Mouse (Mus musculus): ENCODE data around the gene Sympk. TPM values are rescaled to one million over a fixed set of nuclear protein-coding genes. Genes with fewer than 3 reads are reported as not detected.

Gene Sympk
- polyA plus RNA-seq, 1 experiment from 2014 or later = 34.0 TPM

DNA sequence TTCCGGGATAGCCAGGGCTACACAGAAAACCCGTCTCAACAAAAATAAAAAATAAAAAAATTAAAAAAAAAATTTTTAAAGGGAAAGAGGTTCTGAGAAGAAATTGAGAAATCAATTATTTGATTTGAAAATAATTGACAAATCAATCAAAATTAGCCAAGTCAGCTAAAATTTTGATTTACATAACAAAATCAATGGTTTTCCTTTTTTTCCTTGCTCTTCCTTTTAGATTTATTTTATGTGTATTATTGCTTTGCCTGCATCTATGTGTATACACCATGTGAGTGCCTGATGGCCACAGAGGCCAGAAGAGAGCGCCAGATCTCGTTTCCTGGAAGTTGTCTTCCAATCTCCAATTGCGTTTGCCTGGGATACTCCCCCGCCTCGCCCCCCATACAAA is 6.3 kb upstream of the Sympk start:
- peaks cover 23% of the 10 kb centered on the region for H3K27me3 ChIP-seq (ENCODE audit: insufficient read depth, low read length)
- no peaks in the 10 kb centered on the region for H3K36me3 ChIP-seq (ENCODE audit: insufficient read depth, low read length)
- ATAC-seq (ENCODE audit: low FRiP score, low TSS enrichment) = no peak
- no peak overlapping the region for H3K4me2 ChIP-seq (replicated peaks; ENCODE audit: low read depth, low read length)
- no peak overlapping the region for H3K27ac ChIP-seq (ENCODE audit: low read length)
- no peak overlapping the region for H3K4me3 ChIP-seq (ENCODE audit: low read length)
- H3K9me3 ChIP-seq (ENCODE audit: low read length) = no peaks in the 10 kb centered on the region
- H3K4me1 ChIP-seq (ENCODE audit: insufficient read depth, low read length) = peaks cover under 1% of the 10 kb centered on the region; the same call in 1 of the 2 replicates
- 81% methylated on average over 7 of the region's 7 CpGs for WGBS
- H3K9ac ChIP-seq (replicated peaks; ENCODE audit: low read length) = no peak overlapping the region

DNA sequence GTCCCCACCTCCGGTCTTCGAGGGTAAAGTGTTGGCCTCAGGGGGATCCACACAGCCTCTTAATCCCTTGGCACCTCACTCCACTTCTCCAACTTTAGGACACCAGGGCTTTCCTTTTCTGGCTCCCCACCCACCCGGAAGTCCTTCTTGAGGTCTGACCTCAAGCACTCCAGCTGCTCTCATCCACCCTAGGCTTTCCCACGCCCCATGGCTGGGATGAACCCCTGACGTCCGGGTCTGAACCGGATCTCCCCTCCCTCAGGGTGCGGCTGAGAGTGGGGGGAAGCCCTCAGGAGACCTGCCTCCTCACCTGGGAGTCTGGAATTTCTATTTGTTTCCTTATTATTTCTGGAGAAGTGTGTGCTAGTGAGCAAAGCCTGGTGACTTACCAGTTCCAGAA is 3.1 kb upstream of the Sympk start:
- Histone ChIP-seq H3K27me3 (ENCODE audit: insufficient read depth, low read length) (peaks cover 32% of the 10 kb centered on the region), H3K4me3 (ENCODE audit: low read length) (no peak overlapping the region), H3K4me1 (ENCODE audit: insufficient read depth, low read length) (peaks cover 13% of the 10 kb centered on the region), H3K27ac (ENCODE audit: low read length) (no peak overlapping the region), H3K9me3 (ENCODE audit: low read length) (no peaks in the 10 kb centered on the region), H3K4me2 (replicated peaks; ENCODE audit: low read depth, low read length) (no peak overlapping the region), H3K36me3 (ENCODE audit: insufficient read depth, low read length) (no peaks in the 10 kb centered on the region), H3K9ac (replicated peaks; ENCODE audit: low read length) (no peak overlapping the region)
- ATAC-seq (ENCODE audit: low FRiP score, low TSS enrichment) = no peak
- 17% methylated on average over 8 of the region's 8 CpGs for WGBS

DNA sequence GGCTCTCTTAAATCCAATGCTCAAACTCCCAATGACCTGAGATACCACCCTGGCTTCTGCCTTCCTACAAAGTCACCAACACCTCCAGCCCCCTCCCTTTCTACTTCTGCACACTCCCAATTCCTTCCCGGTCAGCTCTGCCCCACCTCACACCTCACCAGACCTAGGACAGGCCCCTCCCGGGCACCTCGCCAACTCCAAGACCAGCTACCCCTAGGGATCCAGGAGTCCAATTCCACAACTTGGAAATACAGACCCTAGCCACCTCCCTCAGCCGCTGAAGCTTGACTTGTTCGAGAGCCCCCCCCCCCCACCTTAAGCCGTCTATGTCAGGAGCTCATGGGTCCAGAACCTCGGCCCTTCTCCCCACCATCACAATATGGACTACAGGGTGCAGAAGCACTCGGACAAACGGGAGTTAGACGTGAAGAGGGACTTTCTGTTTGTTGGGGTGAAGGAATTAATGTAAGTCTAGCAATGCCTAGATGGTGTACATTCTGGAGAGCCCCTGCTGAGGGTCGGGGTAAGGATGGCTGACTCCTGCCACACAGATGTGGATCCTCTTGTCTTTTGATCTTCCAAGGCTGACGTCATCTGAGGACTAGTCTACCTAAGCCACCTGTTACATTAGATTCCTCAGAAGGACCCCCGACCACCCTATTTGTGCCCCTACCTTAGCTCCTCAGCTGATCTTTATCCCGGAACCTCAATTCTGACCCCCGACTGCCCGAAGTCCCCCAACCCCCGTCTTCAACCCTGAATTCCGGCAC is 1.8 kb upstream of the Sympk start:
- Histone ChIP-seq H3K9ac (replicated peaks; ENCODE audit: low read length) (no peak overlapping the region), H3K4me2 (replicated peaks; ENCODE audit: low read depth, low read length) (no peak overlapping the region)

DNA sequence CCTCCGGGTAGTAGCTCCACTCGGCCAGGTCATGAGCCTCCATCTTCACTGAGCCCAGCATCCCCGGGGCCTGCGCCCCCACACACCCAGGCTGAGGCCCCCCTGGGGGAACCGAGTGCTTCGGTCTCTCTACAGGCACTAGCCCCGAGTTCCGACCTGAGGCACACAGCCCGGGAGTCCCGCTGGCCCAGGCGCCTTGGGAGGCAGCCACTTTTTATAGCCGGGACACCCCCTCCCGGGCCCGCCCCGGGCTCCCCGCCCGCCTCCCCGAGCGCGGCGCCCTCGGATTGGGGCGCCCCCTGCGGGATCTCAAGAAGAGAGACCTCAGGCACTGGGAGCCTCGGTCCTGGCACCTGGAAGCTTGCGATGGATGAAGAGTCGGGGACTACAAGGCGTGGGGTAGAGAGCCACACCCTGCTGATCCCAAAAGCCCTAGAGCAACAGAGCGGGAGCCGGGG is 791 bp upstream of the Sympk start, which contains the start of gene Foxa3:
Gene Foxa3, minus strand, starts transcription at position 182 of the 458 bp plus-strand sequence.
- H3K9me3 ChIP-seq (ENCODE audit: low read length) = no peaks in the 10 kb centered on the region
- H3K27ac ChIP-seq (ENCODE audit: low read length) = peak within 1 kb of the TSS; percentile 31; the same call in 1 of the 2 replicates
- H3K4me2 ChIP-seq (replicated peaks; ENCODE audit: low read depth, low read length) = peak within 1 kb of the TSS; percentile 89
- H3K36me3 ChIP-seq (ENCODE audit: insufficient read depth, low read length) = no peaks in the 10 kb centered on the region
- 1% methylated on average over 27 of the region's 30 CpGs for WGBS
- ATAC-seq (ENCODE audit: low FRiP score, low TSS enrichment) = peak; percentile 28
- peaks cover 32% of the 10 kb centered on the region for H3K27me3 ChIP-seq (ENCODE audit: insufficient read depth, low read length)
- H3K9ac ChIP-seq (replicated peaks; ENCODE audit: low read length) = peak within 1 kb of the TSS; percentile 78
- H3K4me1 ChIP-seq (ENCODE audit: insufficient read depth, low read length) = peaks cover 15% of the 10 kb centered on the region
- peak within 1 kb of the TSS; percentile 80 for H3K4me3 ChIP-seq (ENCODE audit: low read length)

More for the DNA sequence above, 1.8 kb upstream of the Sympk start:
- WGBS = 54% methylated on average over 18 of the region's 18 CpGs
- Histone ChIP-seq H3K36me3 (ENCODE audit: insufficient read depth, low read length) (no peaks in the 10 kb centered on the region), H3K27me3 (ENCODE audit: insufficient read depth, low read length) (peaks cover 32% of the 10 kb centered on the region), H3K4me1 (ENCODE audit: insufficient read depth, low read length) (peaks cover 15% of the 10 kb centered on the region), H3K4me3 (ENCODE audit: low read length) (no peak overlapping the region), H3K27ac (ENCODE audit: low read length) (no peak overlapping the region), H3K9me3 (ENCODE audit: low read length) (no peaks in the 10 kb centered on the region)
- no peak for ATAC-seq (ENCODE audit: low FRiP score, low TSS enrichment)

DNA sequence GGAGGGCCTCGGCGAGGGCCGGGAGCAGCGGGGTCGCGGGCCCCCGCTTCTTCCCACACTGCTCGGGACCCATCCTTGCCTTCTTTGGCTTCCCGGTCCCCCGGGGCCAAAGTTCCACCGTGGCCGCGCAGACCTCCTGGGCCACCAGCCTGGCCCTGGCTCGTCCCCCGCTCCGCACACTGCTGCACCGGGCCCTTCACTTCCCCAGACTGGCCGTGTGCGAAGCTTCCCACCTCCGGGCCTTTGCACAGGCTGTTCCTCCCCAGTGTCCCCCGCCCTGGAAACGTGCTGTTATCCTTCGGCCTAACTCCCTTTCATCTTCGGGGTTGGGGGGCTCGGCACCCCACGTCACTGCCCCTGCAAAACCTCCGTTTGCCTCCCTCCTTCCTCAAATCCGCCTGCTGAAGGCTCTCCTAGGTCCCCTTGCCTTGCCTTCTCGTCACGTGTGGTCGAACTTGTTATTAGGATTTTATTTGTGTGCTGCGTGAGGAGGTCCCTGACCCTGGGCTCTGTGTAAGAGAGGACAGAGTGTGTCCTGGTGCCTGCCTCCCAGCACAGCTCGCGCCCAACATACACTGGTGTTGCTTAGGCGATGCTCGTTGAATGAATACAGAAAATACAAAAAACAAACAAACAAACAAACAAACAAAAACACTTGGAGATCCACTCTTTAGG is 541 bp downstream of the Sympk start:
- H3K9me3 ChIP-seq (ENCODE audit: low read length) = no peaks in the 10 kb centered on the region
- peak overlapping the region; percentile 31 for H3K27ac ChIP-seq (ENCODE audit: low read length)
- peak overlapping the region; percentile 80 for H3K4me3 ChIP-seq (ENCODE audit: low read length)
- H3K4me1 ChIP-seq (ENCODE audit: insufficient read depth, low read length) = peaks cover 15% of the 10 kb centered on the region
- peak overlapping the region; percentile 78 for H3K9ac ChIP-seq (replicated peaks; ENCODE audit: low read length)
- peaks cover 10% of the 10 kb centered on the region for H3K36me3 ChIP-seq (ENCODE audit: insufficient read depth, low read length)
- WGBS = 2% methylated on average over 35 of the region's 36 CpGs
- peak; percentile 50 for ATAC-seq (ENCODE audit: low FRiP score, low TSS enrichment)
- H3K4me2 ChIP-seq (replicated peaks; ENCODE audit: low read depth, low read length) = peak overlapping the region; percentile 89
- peaks cover 32% of the 10 kb centered on the region for H3K27me3 ChIP-seq (ENCODE audit: insufficient read depth, low read length)

DNA sequence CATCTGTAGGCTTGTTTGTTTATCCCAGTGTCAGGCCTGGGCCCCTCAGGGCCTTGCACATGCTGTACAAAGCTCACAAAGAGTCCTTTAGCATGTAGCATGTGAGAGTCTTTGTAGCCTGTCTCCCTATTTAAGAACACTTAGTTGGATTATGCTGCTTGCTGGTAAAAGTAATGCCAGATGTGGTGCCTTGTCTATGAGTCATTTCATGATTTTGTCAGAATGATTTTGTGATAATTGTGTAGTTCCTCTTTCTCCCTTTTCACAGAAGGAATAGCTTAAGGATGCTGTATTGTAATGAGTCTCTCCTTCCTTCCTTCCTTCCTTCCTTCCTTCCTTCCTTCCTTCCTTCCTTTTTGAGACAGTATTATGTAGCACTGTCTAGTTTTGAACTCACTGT is 3.9 kb downstream of the Sympk start:
- ATAC-seq (ENCODE audit: low FRiP score, low TSS enrichment) = no peak
- H3K4me3 ChIP-seq (ENCODE audit: low read length) = no peak overlapping the region

DNA sequence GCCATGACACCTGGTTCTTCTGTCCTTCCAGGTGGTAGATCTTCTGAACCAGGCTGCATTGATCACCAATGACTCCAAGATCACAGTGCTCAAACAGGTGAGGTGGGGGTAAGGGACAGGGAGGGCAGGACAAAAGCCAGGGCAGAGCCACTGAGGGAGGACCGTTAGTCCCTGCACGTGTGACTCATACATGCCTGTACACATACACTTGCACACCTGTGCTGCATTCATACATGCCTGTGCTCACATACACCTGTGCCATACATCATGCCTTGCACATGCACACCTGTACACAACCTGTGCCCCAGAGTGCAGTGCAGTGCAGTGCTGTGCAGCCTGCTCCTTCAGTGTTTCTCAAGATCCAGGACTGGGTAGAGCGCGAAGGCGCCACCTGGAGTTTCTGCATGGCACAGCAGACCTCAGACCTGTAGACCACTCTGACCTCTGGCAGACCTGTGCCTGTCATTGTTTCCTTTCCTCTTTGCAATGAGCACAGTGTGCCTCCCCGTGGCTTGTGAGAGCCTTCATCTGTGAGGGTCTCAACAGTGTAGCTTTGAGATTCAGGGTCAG is 5.0 kb downstream of the Sympk start:
- no peaks in the 10 kb centered on the region for H3K9me3 ChIP-seq (ENCODE audit: low read length)
- H3K4me2 ChIP-seq (replicated peaks; ENCODE audit: low read depth, low read length) = no peak overlapping the region
- H3K27ac ChIP-seq (ENCODE audit: low read length) = no peak overlapping the region
- peaks cover 15% of the 10 kb centered on the region for H3K4me1 ChIP-seq (ENCODE audit: insufficient read depth, low read length)
- WGBS = 60% methylated on average over 6 of the region's 6 CpGs
- peak; percentile 14; the same call in 1 of the 2 replicates for ATAC-seq (ENCODE audit: low FRiP score, low TSS enrichment)
- no peak overlapping the region for H3K9ac ChIP-seq (replicated peaks; ENCODE audit: low read length)
- H3K27me3 ChIP-seq (ENCODE audit: insufficient read depth, low read length) = no peaks in the 10 kb centered on the region
- no peak overlapping the region for H3K4me3 ChIP-seq (ENCODE audit: low read length)
- peaks cover 45% of the 10 kb centered on the region for H3K36me3 ChIP-seq (ENCODE audit: insufficient read depth, low read length)

More for the DNA sequence above, 3.9 kb downstream of the Sympk start:
- Histone ChIP-seq H3K36me3 (ENCODE audit: insufficient read depth, low read length) (peaks cover 38% of the 10 kb centered on the region), H3K27ac (ENCODE audit: low read length) (no peak overlapping the region), H3K9ac (replicated peaks; ENCODE audit: low read length) (no peak overlapping the region), H3K27me3 (ENCODE audit: insufficient read depth, low read length) (peaks cover 8% of the 10 kb centered on the region), H3K9me3 (ENCODE audit: low read length) (no peaks in the 10 kb centered on the region), H3K4me1 (ENCODE audit: insufficient read depth, low read length) (peaks cover 15% of the 10 kb centered on the region), H3K4me2 (replicated peaks; ENCODE audit: low read depth, low read length) (no peak overlapping the region)

DNA sequence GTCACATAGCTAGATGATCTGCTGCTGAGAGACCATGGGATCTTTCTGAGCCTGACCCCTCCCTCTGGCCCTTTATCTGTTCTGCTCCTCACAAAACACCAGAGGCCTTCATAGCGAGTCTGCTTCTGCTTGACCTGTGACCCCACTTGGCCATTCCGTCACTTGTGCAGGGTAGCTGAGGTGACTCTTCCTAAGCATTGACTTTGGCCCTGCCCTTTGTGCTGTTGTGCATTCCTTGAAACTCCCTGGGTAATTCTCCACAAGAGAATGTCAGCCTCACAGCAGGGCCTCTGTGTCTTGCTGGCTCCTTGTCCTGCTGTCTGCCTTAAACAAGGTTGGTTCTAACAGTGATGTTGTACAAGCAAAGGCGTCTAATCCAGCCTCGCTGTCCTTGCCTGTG is 7.5 kb downstream of the Sympk start:
- 82% methylated on average over 4 of the region's 4 CpGs for WGBS
- no peaks in the 10 kb centered on the region for H3K9me3 ChIP-seq (ENCODE audit: low read length)
- H3K4me1 ChIP-seq (ENCODE audit: insufficient read depth, low read length) = no peaks in the 10 kb centered on the region
- no peak overlapping the region for H3K27ac ChIP-seq (ENCODE audit: low read length)
- no peaks in the 10 kb centered on the region for H3K27me3 ChIP-seq (ENCODE audit: insufficient read depth, low read length)
- no peak overlapping the region for H3K4me2 ChIP-seq (replicated peaks; ENCODE audit: low read depth, low read length)
- no peak overlapping the region for H3K4me3 ChIP-seq (ENCODE audit: low read length)
- H3K9ac ChIP-seq (replicated peaks; ENCODE audit: low read length) = no peak overlapping the region
- peaks cover 64% of the 10 kb centered on the region for H3K36me3 ChIP-seq (ENCODE audit: insufficient read depth, low read length)
- ATAC-seq (ENCODE audit: low FRiP score, low TSS enrichment) = no peak

DNA sequence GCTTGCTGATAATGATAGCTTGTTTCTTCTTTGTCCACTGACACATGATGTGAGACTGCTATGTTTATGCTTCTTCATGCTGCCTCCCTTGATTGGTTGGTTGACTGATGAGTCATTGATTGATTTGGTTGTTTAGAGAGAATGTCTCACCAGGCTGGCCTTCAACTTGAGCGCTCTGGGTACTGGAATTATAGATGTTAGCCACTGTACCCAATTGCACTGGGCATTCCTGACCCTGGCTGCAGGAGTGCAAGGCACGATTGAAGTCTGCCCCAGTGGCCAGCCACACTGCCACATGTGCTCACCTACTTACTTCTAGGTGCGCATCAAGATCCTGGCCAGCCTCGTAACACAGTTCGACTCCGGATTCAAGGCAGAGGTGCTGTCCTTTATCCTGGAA is 20.4 kb downstream of the Sympk start:
- whole genome bisulfite sequencing = 96% methylated on average over 6 of the region's 6 CpGs
- ATAC-seq (ENCODE audit: low FRiP score, low TSS enrichment) = no peak
- H3K27me3 ChIP-seq (ENCODE audit: insufficient read depth, low read length) = no peaks in the 10 kb centered on the region
- H3K9ac ChIP-seq (replicated peaks; ENCODE audit: low read length) = no peak overlapping the region
- no peak overlapping the region for H3K4me3 ChIP-seq (ENCODE audit: low read length)
- no peaks in the 10 kb centered on the region for H3K9me3 ChIP-seq (ENCODE audit: low read length)
- H3K27ac ChIP-seq (ENCODE audit: low read length) = no peak overlapping the region
- H3K36me3 ChIP-seq (ENCODE audit: insufficient read depth, low read length) = peaks cover 89% of the 10 kb centered on the region
- no peak overlapping the region for H3K4me2 ChIP-seq (replicated peaks; ENCODE audit: low read depth, low read length)
- H3K4me1 ChIP-seq (ENCODE audit: insufficient read depth, low read length) = no peaks in the 10 kb centered on the region
